Mouse (Mus musculus): Measurements from ENCODE around the gene Alkbh2. TPM values are rescaled to one million over a fixed set of nuclear protein-coding genes. Genes with fewer than 3 reads are reported as not detected.

Gene Alkbh2
- polyA plus RNA-seq (2015; fragmentation: Nextera tagmentation; extraction: Ambion mirVana) = 2.5 and 3.4 TPM in 2 replicates

GRCm38 (mm10) chr5:114127374-114128349 is at the start of gene Alkbh2:
TSS of gene Alkbh2 (minus strand) at chr5:114128218.
- Histone ChIP-seq H3K4me3 (ENCODE audit: low read depth, low read length) (peak within 1 kb of the TSS; percentile 76), H3K36me3 (ENCODE audit: control insufficient read depth, insufficient read depth) (no peaks in the 10 kb centered on the region), H3K27me3 (ENCODE audit: control insufficient read depth, insufficient read depth, low read depth, low read length) (no peaks in the 10 kb centered on the region), H3K9ac (ENCODE audit: low read depth, low read length) (peak within 1 kb of the TSS; percentile 73), H3K4me1 (ENCODE audit: control insufficient read depth, low read depth, low read length) (peaks cover 38% of the 10 kb centered on the region), H3K27ac (ENCODE audit: low read length) (peak within 1 kb of the TSS; percentile 84), H3K4me2 (ENCODE audit: low read depth, low read length) (peak within 1 kb of the TSS; percentile 99), H3K9me3 (replicated peaks; ENCODE audit: control insufficient read depth, low read length) (no peaks in the 10 kb centered on the region)
- ATAC-seq (ENCODE audit: low read depth) = peak; percentile 9; the same call in 1 of the 2 replicates
- WGBS (ENCODE audit: insufficient replicate concordance) = under 1% methylated on average over 69 of the region's 69 CpGs

DNA sequence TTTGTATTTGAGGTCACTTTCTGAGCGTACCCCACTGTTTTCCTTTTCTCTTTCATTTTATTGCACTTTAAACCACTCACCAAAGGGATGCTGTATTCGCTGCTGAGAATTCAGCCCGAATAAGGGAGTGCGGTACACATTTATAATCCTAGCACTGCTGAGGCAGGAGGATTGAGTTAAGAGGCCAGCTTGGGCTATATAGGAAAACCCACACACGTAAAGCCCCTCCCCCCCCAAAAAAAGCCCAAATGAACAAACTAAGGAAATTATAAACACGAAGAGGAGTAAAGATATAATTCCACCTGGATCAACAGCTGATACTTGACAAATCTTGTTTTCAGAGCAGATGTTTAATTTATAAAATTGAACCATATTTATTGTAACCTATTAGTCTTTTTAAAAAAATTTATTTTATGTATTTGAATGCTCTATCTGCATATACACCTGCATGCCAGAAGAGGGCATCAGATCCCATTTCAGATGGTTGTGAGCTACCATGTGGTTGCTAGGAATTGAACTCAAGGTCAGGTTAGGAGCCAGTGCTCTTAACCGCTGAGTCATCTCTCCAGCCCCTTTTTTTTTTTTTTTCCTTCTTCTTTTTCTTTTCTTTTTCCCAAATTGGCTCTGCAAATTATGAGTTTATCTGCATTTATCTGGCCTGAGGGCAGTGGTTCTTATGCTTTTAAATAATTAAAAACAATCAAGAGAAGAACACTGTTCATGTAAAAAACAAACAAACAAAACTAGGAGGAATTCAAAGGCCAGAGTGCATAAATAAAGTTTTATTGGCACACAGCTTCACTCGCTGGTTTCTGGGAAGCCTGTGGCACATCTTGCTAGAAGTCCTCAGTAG is 48.8 kb upstream of the Alkbh2 start:
- H3K4me3 ChIP-seq (ENCODE audit: low read depth, low read length) = no peak overlapping the region; the same call in 1 of the 2 replicates
- no peak overlapping the region for H3K9ac ChIP-seq (ENCODE audit: low read depth, low read length)
- WGBS (ENCODE audit: insufficient replicate concordance) = 51% methylated on average over 8 of the region's 8 CpGs
- no peaks in the 10 kb centered on the region for H3K36me3 ChIP-seq (ENCODE audit: control insufficient read depth, insufficient read depth)
- H3K4me1 ChIP-seq (ENCODE audit: control insufficient read depth, low read depth, low read length) = peaks cover 18% of the 10 kb centered on the region
- H3K4me2 ChIP-seq (ENCODE audit: low read depth, low read length) = peak overlapping the region; percentile 74
- no peak overlapping the region for H3K27ac ChIP-seq (ENCODE audit: low read length)
- no peak for ATAC-seq (ENCODE audit: low read depth)
- no peaks in the 10 kb centered on the region for H3K9me3 ChIP-seq (replicated peaks; ENCODE audit: control insufficient read depth, low read length)
- no peaks in the 10 kb centered on the region; the same call in 1 of the 2 replicates for H3K27me3 ChIP-seq (ENCODE audit: control insufficient read depth, insufficient read depth, low read depth, low read length)

DNA sequence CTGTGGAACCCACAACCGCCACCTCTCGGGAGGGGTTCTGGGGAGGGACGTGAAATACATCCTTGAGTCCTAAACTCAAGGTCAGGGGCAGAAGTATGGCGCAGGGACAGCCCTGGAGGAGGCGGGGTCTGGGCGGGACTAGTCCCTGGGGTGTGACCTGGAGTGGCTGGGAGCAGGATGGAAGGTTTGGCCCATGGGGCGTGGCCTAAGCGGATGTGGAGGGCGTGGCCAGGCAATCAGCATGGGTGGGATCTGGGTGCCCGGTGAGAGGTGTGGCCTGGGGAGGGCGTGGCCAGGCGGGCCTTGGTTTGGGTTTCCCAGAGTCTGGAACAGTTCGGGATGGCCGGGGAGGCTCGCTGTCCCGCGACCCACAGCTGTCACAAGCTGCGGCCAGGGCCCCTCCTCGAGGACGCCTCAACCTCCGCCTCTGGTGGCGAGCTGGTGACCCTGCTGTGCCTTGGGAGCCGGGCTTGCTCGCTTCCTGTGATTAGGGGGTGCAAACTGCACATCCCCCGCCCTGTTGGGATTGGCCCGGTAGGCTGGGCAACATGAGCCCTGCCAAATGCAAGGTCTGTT is 47.7 kb upstream of the Alkbh2 start:
- WGBS (ENCODE audit: insufficient replicate concordance) = under 1% methylated on average over 26 of the region's 26 CpGs
- Histone ChIP-seq H3K4me3 (ENCODE audit: low read depth, low read length) (peak overlapping the region; percentile 63), H3K27me3 (ENCODE audit: control insufficient read depth, insufficient read depth, low read depth, low read length) (no peaks in the 10 kb centered on the region; the same call in 1 of the 2 replicates), H3K9ac (ENCODE audit: low read depth, low read length) (peak overlapping the region; percentile 49), H3K9me3 (replicated peaks; ENCODE audit: control insufficient read depth, low read length) (no peaks in the 10 kb centered on the region), H3K36me3 (ENCODE audit: control insufficient read depth, insufficient read depth) (no peaks in the 10 kb centered on the region), H3K4me1 (ENCODE audit: control insufficient read depth, low read depth, low read length) (peaks cover 18% of the 10 kb centered on the region), H3K27ac (ENCODE audit: low read length) (no peak overlapping the region), H3K4me2 (ENCODE audit: low read depth, low read length) (peak overlapping the region; percentile 74)
- ATAC-seq (ENCODE audit: low read depth) = peak; percentile 97

DNA sequence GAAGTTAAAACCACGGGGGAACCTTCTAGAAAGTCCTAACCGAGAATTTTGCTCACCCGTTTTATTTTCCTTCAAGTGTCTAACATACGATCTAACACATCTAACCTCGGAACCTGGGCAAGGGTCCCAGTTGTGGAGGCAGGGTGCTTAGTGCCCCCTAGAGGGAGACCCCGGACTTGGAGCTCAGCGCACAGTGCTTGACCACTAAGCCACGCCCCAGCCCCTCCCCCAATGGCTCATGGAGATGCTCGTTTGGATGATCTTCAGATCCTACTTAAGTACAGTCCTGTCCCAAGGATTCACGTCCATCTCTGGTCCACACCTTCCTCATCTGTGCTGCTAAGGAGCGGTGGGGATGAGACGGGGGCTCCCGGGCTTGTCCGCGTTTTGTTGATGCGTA is 46.6 kb upstream of the Alkbh2 start:
- Histone ChIP-seq H3K27ac (ENCODE audit: low read length) (no peak overlapping the region), H3K4me2 (ENCODE audit: low read depth, low read length) (no peak overlapping the region), H3K4me1 (ENCODE audit: control insufficient read depth, low read depth, low read length) (peaks cover 18% of the 10 kb centered on the region), H3K36me3 (ENCODE audit: control insufficient read depth, insufficient read depth) (no peaks in the 10 kb centered on the region), H3K27me3 (ENCODE audit: control insufficient read depth, insufficient read depth, low read depth, low read length) (no peaks in the 10 kb centered on the region; the same call in 1 of the 2 replicates), H3K9ac (ENCODE audit: low read depth, low read length) (no peak overlapping the region), H3K9me3 (replicated peaks; ENCODE audit: control insufficient read depth, low read length) (no peaks in the 10 kb centered on the region), H3K4me3 (ENCODE audit: low read depth, low read length) (no peak overlapping the region)
- no peak for ATAC-seq (ENCODE audit: low read depth)
- WGBS (ENCODE audit: insufficient replicate concordance) = 11% methylated on average over 16 of the region's 16 CpGs

DNA sequence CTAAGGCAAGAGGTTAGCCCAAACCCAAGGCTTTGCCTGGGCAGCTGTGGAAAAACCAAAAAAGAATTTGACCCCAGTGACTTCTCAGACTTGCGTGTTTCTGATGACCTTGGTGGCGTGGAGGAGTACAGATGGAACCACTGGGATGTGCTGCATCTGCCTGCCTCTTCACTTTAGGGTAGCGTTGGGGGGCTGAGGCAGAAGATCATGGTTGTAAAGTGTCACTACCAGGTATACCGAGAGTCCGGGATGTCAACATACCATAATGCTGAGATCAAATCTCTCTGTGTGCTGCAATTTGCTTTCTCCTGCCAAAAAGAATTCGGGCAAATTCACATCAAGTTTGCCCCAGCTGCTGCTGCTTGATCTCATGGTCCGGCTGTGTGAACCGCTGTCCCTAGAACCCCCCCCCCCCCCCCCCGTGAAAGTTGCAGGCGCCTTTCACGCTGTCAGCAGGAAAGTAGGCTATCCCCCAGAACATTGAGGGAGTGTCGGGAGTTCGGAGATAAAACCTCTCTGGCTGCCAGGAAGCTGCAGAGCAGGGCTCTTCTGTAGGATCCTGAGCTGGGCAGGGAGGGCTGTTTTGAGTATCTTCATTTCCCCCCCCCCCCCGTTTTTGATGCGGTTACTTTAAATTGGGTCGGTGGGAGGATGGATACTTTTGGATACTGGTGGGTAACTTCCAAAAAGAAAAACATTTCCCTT is 46.0 kb upstream of the Alkbh2 start:
- H3K27me3 ChIP-seq (ENCODE audit: control insufficient read depth, insufficient read depth, low read depth, low read length) = no peaks in the 10 kb centered on the region; the same call in 1 of the 2 replicates
- no peaks in the 10 kb centered on the region for H3K36me3 ChIP-seq (ENCODE audit: control insufficient read depth, insufficient read depth)
- no peak overlapping the region for H3K4me2 ChIP-seq (ENCODE audit: low read depth, low read length)
- no peak for ATAC-seq (ENCODE audit: low read depth)
- no peak overlapping the region for H3K4me3 ChIP-seq (ENCODE audit: low read depth, low read length)
- peaks cover 18% of the 10 kb centered on the region for H3K4me1 ChIP-seq (ENCODE audit: control insufficient read depth, low read depth, low read length)
- WGBS (ENCODE audit: insufficient replicate concordance) = 17% methylated on average over 15 of the region's 16 CpGs
- no peaks in the 10 kb centered on the region for H3K9me3 ChIP-seq (replicated peaks; ENCODE audit: control insufficient read depth, low read length)
- H3K9ac ChIP-seq (ENCODE audit: low read depth, low read length) = no peak overlapping the region
- H3K27ac ChIP-seq (ENCODE audit: low read length) = no peak overlapping the region

- ATAC-seq (ENCODE audit: low read depth) = no peak
- Histone ChIP-seq H3K9me3 (replicated peaks; ENCODE audit: control insufficient read depth, low read length) (no peaks in the 10 kb centered on the region), H3K4me1 (ENCODE audit: control insufficient read depth, low read depth, low read length) (peaks cover 18% of the 10 kb centered on the region), H3K27me3 (ENCODE audit: control insufficient read depth, insufficient read depth, low read depth, low read length) (no peaks in the 10 kb centered on the region; the same call in 1 of the 2 replicates), H3K4me2 (ENCODE audit: low read depth, low read length) (no peak overlapping the region), H3K27ac (ENCODE audit: low read length) (no peak overlapping the region), H3K9ac (ENCODE audit: low read depth, low read length) (no peak overlapping the region), H3K36me3 (ENCODE audit: control insufficient read depth, insufficient read depth) (no peaks in the 10 kb centered on the region), H3K4me3 (ENCODE audit: low read depth, low read length) (no peak overlapping the region)
- 46% methylated on average over 7 of the region's 7 CpGs for WGBS (ENCODE audit: insufficient replicate concordance)
Measured at GRCm38 (mm10) chr5:114173458-114173857, 45.4 kb upstream of the Alkbh2 start.

- Histone ChIP-seq H3K27ac (ENCODE audit: low read length) (no peak overlapping the region), H3K4me1 (ENCODE audit: control insufficient read depth, low read depth, low read length) (peaks cover 18% of the 10 kb centered on the region)
- WGBS (ENCODE audit: insufficient replicate concordance) = 71% methylated on average over 3 of the region's 3 CpGs
Measured at GRCm38 (mm10) chr5:114172936-114173335, 44.9 kb upstream of the Alkbh2 start.

GRCm38 (mm10) chr5:114170345-114170744 is 42.3 kb upstream of the Alkbh2 start:
- Histone ChIP-seq H3K36me3 (ENCODE audit: control insufficient read depth, insufficient read depth) (no peaks in the 10 kb centered on the region), H3K9ac (ENCODE audit: low read depth, low read length) (no peak overlapping the region), H3K9me3 (replicated peaks; ENCODE audit: control insufficient read depth, low read length) (no peaks in the 10 kb centered on the region), H3K4me1 (ENCODE audit: control insufficient read depth, low read depth, low read length) (peaks cover 5% of the 10 kb centered on the region), H3K27me3 (ENCODE audit: control insufficient read depth, insufficient read depth, low read depth, low read length) (no peaks in the 10 kb centered on the region; the same call in none of the 2 replicates), H3K4me3 (ENCODE audit: low read depth, low read length) (no peak overlapping the region), H3K27ac (ENCODE audit: low read length) (no peak overlapping the region), H3K4me2 (ENCODE audit: low read depth, low read length) (no peak overlapping the region)
- no peak for ATAC-seq (ENCODE audit: low read depth)
- 59% methylated on average over 7 of the region's 7 CpGs for WGBS (ENCODE audit: insufficient replicate concordance)

More at GRCm38 (mm10) chr5:114172936-114173335, 44.9 kb upstream of the Alkbh2 start:
- Histone ChIP-seq H3K27me3 (ENCODE audit: control insufficient read depth, insufficient read depth, low read depth, low read length) (no peaks in the 10 kb centered on the region; the same call in 1 of the 2 replicates), H3K36me3 (ENCODE audit: control insufficient read depth, insufficient read depth) (no peaks in the 10 kb centered on the region), H3K9me3 (replicated peaks; ENCODE audit: control insufficient read depth, low read length) (no peaks in the 10 kb centered on the region), H3K9ac (ENCODE audit: low read depth, low read length) (no peak overlapping the region), H3K4me3 (ENCODE audit: low read depth, low read length) (no peak overlapping the region), H3K4me2 (ENCODE audit: low read depth, low read length) (no peak overlapping the region)
- no peak for ATAC-seq (ENCODE audit: low read depth)

Data from liver, embryonic 16.5 days (tissue).